Mouse (Mus musculus) MEL (cell line): ENCODE measurements around the gene Crim1.

Source experiments
- CHD1 ChIP-seq: IDR thresholded peaks from 2 replicates; pipeline ENCODE4 v1.6.1; 2012; ENCODE audit warnings: low read depth, mild to moderate bottlenecking, inconsistent platforms, low read length, improper control_type of control experiment
- CHD2 ChIP-seq: IDR thresholded peaks from 2 replicates; pipeline ENCODE4 v1.6.1; 2011; ENCODE audit warnings: low read length, improper control_type of control experiment
- CTCF ChIP-seq, 3 experiments: IDR thresholded peaks in 2 of 3; conservative IDR thresholded peaks in 1 of 3; 2 replicates each; pipeline ENCODE4 v1.5.1; 2011 to 2012; ENCODE audit warnings: low read length in 3 of 3, low read depth in 2 of 3, mild to moderate bottlenecking in 2 of 3, improper control_type of control experiment in 1 of 3, inconsistent platforms in 1 of 3, mixed read lengths in 1 of 3, moderate library complexity in 1 of 3; ENCODE audit not compliant: control insufficient read depth in 1 of 3, insufficient read depth in 1 of 3, poor library complexity in 1 of 3, severe bottlenecking in 1 of 3
- ETS1 ChIP-seq: IDR thresholded peaks from 2 replicates; pipeline ENCODE4 v1.6.1; 2012; ENCODE audit warnings: low read depth, mild to moderate bottlenecking, inconsistent platforms, low read length, improper control_type of control experiment, moderate library complexity
- GATA1 ChIP-seq: IDR thresholded peaks from 2 replicates; pipeline ENCODE4 v1.6.1; 2011; ENCODE audit warnings: low read depth, low read length, improper control_type of control experiment
- JUND ChIP-seq: IDR thresholded peaks from 2 replicates; pipeline ENCODE4 v1.6.1; 2011; ENCODE audit warnings: low read depth, mild to moderate bottlenecking, improper control_type of control experiment, low read length
- MAZ ChIP-seq: IDR thresholded peaks from 2 replicates; pipeline ENCODE4 v1.6.1; 2012; ENCODE audit warnings: low read depth, mild to moderate bottlenecking, inconsistent platforms, low read length, improper control_type of control experiment
- MXI1 ChIP-seq: IDR thresholded peaks from 2 replicates; pipeline ENCODE4 v1.6.1; 2011; ENCODE audit warnings: mild to moderate bottlenecking, low read depth, low read length, improper control_type of control experiment
- NELFE ChIP-seq: IDR thresholded peaks from 2 replicates; pipeline ENCODE4 v1.6.1; 2011; ENCODE audit warnings: low read depth, low read length, improper control_type of control experiment
- RAD21 ChIP-seq: IDR thresholded peaks from 2 replicates; pipeline ENCODE4 v1.6.1; 2011; ENCODE audit warnings: mild to moderate bottlenecking, low read depth, low read length, improper control_type of control experiment
- ZMIZ1 ChIP-seq: IDR thresholded peaks from 2 replicates; pipeline ENCODE4 v1.6.1; 2012; ENCODE audit warnings: low read depth, mild to moderate bottlenecking, inconsistent platforms, low read length, improper control_type of control experiment, moderate library complexity

GRCm38 (mm10) chr17:78218506-78219232 lies 18.6 kb downstream of the Crim1 start:
- TF ChIP-seq CHD2 (no peak), MAZ (no peak), MXI1 (no peak), CHD1 (no peak), RAD21 (no peak), CTCF (IDR thresholded peaks at IDR 0.05 in 2 of 3, conservative IDR thresholded peaks at IDR 0.05 in 1 of 3; ENCODE audit: control insufficient read depth in 1 of 3, insufficient read depth in 1 of 3, low read depth in 2 of 3, low read length in 3 of 3, poor library complexity in 1 of 3, severe bottlenecking in 1 of 3) (no peak), GATA1 (no peak), ETS1 (no peak), JUND (no peak), ZMIZ1 (no peak), NELFE (no peak)
